Comparison of ENCODE assay signal across 10 mouse cellular contexts in genomic region chr11:120143708-120144497, GRCm38 (mm10). TPM values are rescaled to one million over a fixed set of nuclear protein-coding genes. Genes with fewer than 3 reads are reported as not detected.
A peak's percentile ranks its signal among the peaks of the same experiment; 100 is the strongest.
DNase-seq lines count a peak whose midpoint lies in the region; ATAC-seq and TF ChIP-seq lines count a peak whose summit lies in the region.
"Had no signal": no experiment of that assay in that cellular context is flagged by ENCODE, and none has a peak within 500 bp of the region (broad histone marks: within the 10 kb centered on the region; RNA-seq: fewer than 3 reads in every experiment).

No protein-coding gene starts in this region.

- ATAC-seq in heart, embryonic 12.5 days (ENCODE audit: insufficient number of reproducible peaks, low FRiP score): no peak
- no peak for ATAC-seq in lung, postnatal 0 days
- peak; percentile 76 for ATAC-seq in kidney, embryonic 16.5 days (ENCODE audit: low FRiP score, low TSS enrichment)
- no peak for ATAC-seq in stomach, embryonic 16.5 days (ENCODE audit: insufficient read depth, low FRiP score)

- peak overlapping the region; percentile 87 for H3K27ac ChIP-seq in heart, embryonic 12.5 days (ENCODE audit: poor library complexity, severe bottlenecking)
- peak overlapping the region; percentile 66; the same call in 1 of the 2 replicates for H3K27ac ChIP-seq in lung, postnatal 0 days (ENCODE audit: low read length)
- peak overlapping the region; percentile 85 for H3K27ac ChIP-seq in kidney, embryonic 16.5 days (ENCODE audit: low read length)
- peak overlapping the region; percentile 36 for H3K27ac ChIP-seq in stomach, embryonic 16.5 days (ENCODE audit: low read length)

- H3K4me1 ChIP-seq in heart, embryonic 12.5 days (replicated peaks): peaks cover 67% of the 10 kb centered on the region
- H3K4me1 ChIP-seq in lung, postnatal 0 days (ENCODE audit: insufficient read depth, low read depth, low read length): 0 out of 2 replicates have a peak, but pooled peaks cover 5% of the 10 kb centered on the region
- peaks cover 57% of the 10 kb centered on the region for H3K4me1 ChIP-seq in kidney, embryonic 16.5 days (ENCODE audit: insufficient read depth, low read length)
- peaks cover 17% of the 10 kb centered on the region for H3K4me1 ChIP-seq in stomach, embryonic 16.5 days (ENCODE audit: control insufficient read depth, insufficient read depth, low read length)

- no peak for DNase-seq in heart, adult 18-20 months
- no peak for DNase-seq in lung, postnatal 0 days (ENCODE audit: low spot score)
- DNase-seq in lung, postnatal 25 days (ENCODE audit: low spot score): no peak
- no peak for DNase-seq in left cerebral cortex, adult 9 months (ENCODE audit: low spot score in 2 of 2)
- DNase-seq in frontal cortex, postnatal 14 days (ENCODE audit: low spot score in 2 of 2): no peak
- DNase-seq: cerebellum, postnatal 36 days had no signal

- H3K4me2 ChIP-seq in heart, embryonic 12.5 days: no peak overlapping the region
- no peak overlapping the region for H3K4me2 ChIP-seq in lung, postnatal 0 days (replicated peaks; ENCODE audit: low read depth, low read length)
- no peak overlapping the region for H3K4me2 ChIP-seq in kidney, embryonic 16.5 days (replicated peaks; ENCODE audit: low read depth, low read length)
- no peak overlapping the region for H3K4me2 ChIP-seq in stomach, embryonic 16.5 days (ENCODE audit: low read depth, low read length)

- no peaks in the 10 kb centered on the region for H3K9me3 ChIP-seq in heart, embryonic 12.5 days (replicated peaks)
- no peaks in the 10 kb centered on the region for H3K9me3 ChIP-seq in lung, postnatal 0 days (ENCODE audit: low read length)
- H3K9me3 ChIP-seq in kidney, embryonic 16.5 days (ENCODE audit: low read length): no peaks in the 10 kb centered on the region
- H3K9me3 ChIP-seq in stomach, embryonic 16.5 days (replicated peaks; ENCODE audit: control insufficient read depth, low read length): no peaks in the 10 kb centered on the region

- peaks cover 12% of the 10 kb centered on the region; the same call in 1 of the 2 replicates for H3K36me3 ChIP-seq in heart, embryonic 12.5 days
- H3K36me3 ChIP-seq in lung, postnatal 0 days (ENCODE audit: insufficient read depth, low read length): no peaks in the 10 kb centered on the region
- peaks cover 4% of the 10 kb centered on the region for H3K36me3 ChIP-seq in kidney, embryonic 16.5 days (ENCODE audit: insufficient read depth, low read length)
- H3K36me3 ChIP-seq in stomach, embryonic 16.5 days (ENCODE audit: control insufficient read depth, insufficient read depth, low read length): peaks cover 3% of the 10 kb centered on the region; the same call in 1 of the 2 replicates

- WGBS in heart, embryonic 12.5 days: 65% methylated on average over 13 of the region's 13 CpGs
- WGBS in lung, postnatal 0 days: 55% methylated on average over 13 of the region's 13 CpGs
- WGBS in kidney, embryonic 16.5 days: 40% methylated on average over 13 of the region's 13 CpGs
- WGBS in stomach, embryonic 16.5 days: 66% methylated on average over 13 of the region's 13 CpGs

- no peak for TF ChIP-seq CTCF in lung, postnatal 0 days (IDR thresholded peaks at IDR 0.05)

- no peak for TF ChIP-seq EP300 in lung, postnatal 0 days (IDR thresholded peaks at IDR 0.05)

- no peak overlapping the region for H3K4me3 ChIP-seq in heart, embryonic 12.5 days
- no peak overlapping the region for H3K4me3 ChIP-seq in lung, postnatal 0 days (ENCODE audit: low read depth, low read length)
- no peak overlapping the region for H3K4me3 ChIP-seq in kidney, embryonic 16.5 days (ENCODE audit: low read length)
- no peak overlapping the region for H3K4me3 ChIP-seq in stomach, embryonic 16.5 days (replicated peaks; ENCODE audit: low read length)
- H3K4me3 ChIP-seq: erythroblast, embryonic 14.5 days had no signal

- H3K9ac ChIP-seq in heart, embryonic 12.5 days: no peak overlapping the region
- no peak overlapping the region for H3K9ac ChIP-seq in lung, postnatal 0 days (replicated peaks; ENCODE audit: low read depth)
- peak overlapping the region; percentile 42 for H3K9ac ChIP-seq in kidney, embryonic 16.5 days (replicated peaks; ENCODE audit: low read length)
- no peak overlapping the region; the same call in 1 of the 2 replicates for H3K9ac ChIP-seq in stomach, embryonic 16.5 days (ENCODE audit: low read length)

- no peaks in the 10 kb centered on the region for H3K27me3 ChIP-seq in heart, embryonic 12.5 days (replicated peaks)
- no peaks in the 10 kb centered on the region for H3K27me3 ChIP-seq in lung, postnatal 0 days (replicated peaks; ENCODE audit: insufficient read depth, low read length)
- no peaks in the 10 kb centered on the region for H3K27me3 ChIP-seq in kidney, embryonic 16.5 days (ENCODE audit: insufficient read depth, low read length)
- no peaks in the 10 kb centered on the region for H3K27me3 ChIP-seq in stomach, embryonic 16.5 days (ENCODE audit: control insufficient read depth, insufficient read depth, low read length)

RNA-seq across cellular contexts. Expression of gene Slc38a10, which starts 7.2 kb away (rescaled TPM):
- 114 and 117 TPM in 2 replicates for polyA plus RNA-seq in heart, embryonic 12.5 days (2016; fragmentation: Nextera tagmentation; extraction: Ambion mirVana)
- 10 to 100 TPM; 89.2 to 93.9 TPM for total RNA-seq in heart, adult 18-20 months (2021)
- polyA plus RNA-seq in lung, postnatal 0 days (2015; fragmentation: Nextera tagmentation; extraction: Ambion mirVana): 66.6 and 69.4 TPM in 2 replicates
- 132 and 133 TPM in 2 replicates for polyA plus RNA-seq in kidney, embryonic 16.5 days (2015; fragmentation: Nextera tagmentation; extraction: Ambion mirVana)
- polyA plus RNA-seq in stomach, embryonic 16.5 days (2015; fragmentation: Nextera tagmentation; extraction: Ambion mirVana): 95.9 and 99.2 TPM in 2 replicates

RNA-seq across cellular contexts. Expression of gene Ndufaf8, which starts 45.2 kb away (rescaled TPM):
- polyA plus RNA-seq in heart, embryonic 12.5 days (2016; fragmentation: Nextera tagmentation; extraction: Ambion mirVana): 73.9 and 79.2 TPM in 2 replicates
- total RNA-seq in heart, adult 18-20 months (2021): 10 to 100 TPM; 85.2 to 94.9 TPM
- polyA plus RNA-seq in lung, postnatal 0 days (2015; fragmentation: Nextera tagmentation; extraction: Ambion mirVana): 69.6 and 76.9 TPM in 2 replicates
- polyA plus RNA-seq in kidney, embryonic 16.5 days (2015; fragmentation: Nextera tagmentation; extraction: Ambion mirVana): 89.2 and 98.9 TPM in 2 replicates
- polyA plus RNA-seq in stomach, embryonic 16.5 days (2015; fragmentation: Nextera tagmentation; extraction: Ambion mirVana): 69.2 and 69.3 TPM in 2 replicates

RNA-seq across cellular contexts. Expression of gene Tepsin, which starts 45.4 kb away (rescaled TPM):
- polyA plus RNA-seq in heart, embryonic 12.5 days (2016; fragmentation: Nextera tagmentation; extraction: Ambion mirVana): 15.5 and 16.8 TPM in 2 replicates
- 1 to 10 TPM; 5.9 to 8.2 TPM for total RNA-seq in heart, adult 18-20 months (2021)
- 8.2 TPM in 2 replicates for polyA plus RNA-seq in lung, postnatal 0 days (2015; fragmentation: Nextera tagmentation; extraction: Ambion mirVana)
- polyA plus RNA-seq in kidney, embryonic 16.5 days (2015; fragmentation: Nextera tagmentation; extraction: Ambion mirVana): 22.0 and 24.9 TPM in 2 replicates
- polyA plus RNA-seq in stomach, embryonic 16.5 days (2015; fragmentation: Nextera tagmentation; extraction: Ambion mirVana): 19.2 and 21.2 TPM in 2 replicates

RNA-seq across cellular contexts. Expression of gene Cep131, which starts 57.3 kb away (rescaled TPM):
- polyA plus RNA-seq in heart, embryonic 12.5 days (2016; fragmentation: Nextera tagmentation; extraction: Ambion mirVana): 18.7 and 19.2 TPM in 2 replicates
- 10 to 100 TPM in 1 of 2 experiments, 1 to 10 TPM in 1; 6.5 to 10.5 TPM for total RNA-seq in heart, adult 18-20 months (2021)
- 7.6 and 9.6 TPM in 2 replicates for polyA plus RNA-seq in lung, postnatal 0 days (2015; fragmentation: Nextera tagmentation; extraction: Ambion mirVana)
- 26.6 and 27.9 TPM in 2 replicates for polyA plus RNA-seq in kidney, embryonic 16.5 days (2015; fragmentation: Nextera tagmentation; extraction: Ambion mirVana)
- 11.8 and 12.0 TPM in 2 replicates for polyA plus RNA-seq in stomach, embryonic 16.5 days (2015; fragmentation: Nextera tagmentation; extraction: Ambion mirVana)

Comparison
In these comparisons a context has a peak if more than half of its experiments do, and no peak if none do; other contexts are left out.
1. H3K27ac ChIP-seq: peak in every context shown above with its lines; median percentile 87 in heart, embryonic 12.5 days; 85 in kidney, embryonic 16.5 days; 66 in lung, postnatal 0 days; 36 in stomach, embryonic 16.5 days.